Comparison of ENCODE assay signal across 13 mouse cellular contexts in genomic region chr11:24184932-24185331, GRCm38 (mm10).
DNase-seq lines count a peak whose midpoint lies in the region; ATAC-seq and TF ChIP-seq lines count a peak whose summit lies in the region.
"Had no signal": no experiment of that assay in that cellular context is flagged by ENCODE, and none has a peak within 500 bp of the region (broad histone marks: within the 10 kb centered on the region; RNA-seq: fewer than 3 reads in every experiment).

No protein-coding gene starts in this region.

- 52% methylated on average over 5 of the region's 5 CpGs for WGBS in heart, embryonic 10.5 days
- 28% methylated on average over 5 of the region's 5 CpGs for WGBS in liver, postnatal 0 days (ENCODE audit: insufficient replicate concordance)

- peak; percentile 70 for ATAC-seq in liver, postnatal 0 days
- ATAC-seq in neutrophil, adult 5-6 weeks (ENCODE audit: extremely low read depth, insufficient number of reproducible peaks, low FRiP score, poor library complexity, severe bottlenecking) = peak; percentile 97

- H3K36me3 ChIP-seq in heart, embryonic 10.5 days = no peaks in the 10 kb centered on the region
- H3K36me3 ChIP-seq in liver, postnatal 0 days (replicated peaks; ENCODE audit: insufficient read depth, low read length) = no peaks in the 10 kb centered on the region
- H3K36me3 ChIP-seq: liver, embryonic 13.5 days; neural tube, embryonic 13.5 days had no signal

- H3K9ac ChIP-seq in liver, postnatal 0 days (replicated peaks) = no peak overlapping the region
- H3K9ac ChIP-seq: liver, embryonic 13.5 days; neural tube, embryonic 13.5 days had no signal

- no peak overlapping the region for H3K4me3 ChIP-seq in heart, embryonic 10.5 days
- no peak overlapping the region for H3K4me3 ChIP-seq in liver, postnatal 0 days (ENCODE audit: low read depth, low read length)
- H3K4me3 ChIP-seq: liver, embryonic 13.5 days; neural tube, embryonic 13.5 days had no signal

- H3K4me2 ChIP-seq in liver, postnatal 0 days (ENCODE audit: low read depth, low read length) = no peak overlapping the region
- H3K4me2 ChIP-seq: liver, embryonic 13.5 days; neural tube, embryonic 13.5 days had no signal

- H3K27me3 ChIP-seq in heart, embryonic 10.5 days (ENCODE audit: insufficient read depth, poor library complexity, severe bottlenecking) = no peaks in the 10 kb centered on the region
- no peaks in the 10 kb centered on the region for H3K27me3 ChIP-seq in liver, postnatal 0 days (ENCODE audit: insufficient read depth, low read length)
- H3K27me3 ChIP-seq: liver, embryonic 13.5 days; neural tube, embryonic 13.5 days had no signal

- H3K27ac ChIP-seq in heart, embryonic 10.5 days = no peak overlapping the region
- 0 out of 2 replicates have a peak overlapping the region, but pooled peaks have one; percentile 29 for H3K27ac ChIP-seq in liver, postnatal 0 days (ENCODE audit: low read depth)
- H3K27ac ChIP-seq: liver, embryonic 13.5 days; neural tube, embryonic 13.5 days had no signal

- TF ChIP-seq CTCF in liver, postnatal 0 days (IDR thresholded peaks at IDR 0.05; ENCODE audit: low read depth) = peak; percentile 46

- no peaks in the 10 kb centered on the region for H3K9me3 ChIP-seq in heart, embryonic 10.5 days
- H3K9me3 ChIP-seq in liver, postnatal 0 days (ENCODE audit: low read length) = no peaks in the 10 kb centered on the region
- H3K9me3 ChIP-seq: liver, embryonic 13.5 days; neural tube, embryonic 13.5 days had no signal

- TF ChIP-seq EP300 in liver, postnatal 0 days (IDR thresholded peaks at IDR 0.05; ENCODE audit: low read depth) = no peak

- H3K4me1 ChIP-seq in heart, embryonic 10.5 days = peaks cover 9% of the 10 kb centered on the region
- peaks cover 11% of the 10 kb centered on the region for H3K4me1 ChIP-seq in liver, postnatal 0 days (ENCODE audit: insufficient read depth)
- H3K4me1 ChIP-seq: liver, embryonic 13.5 days; neural tube, embryonic 13.5 days had no signal

- DNase-seq in heart, adult 18-20 months = peak; percentile 17 to 58
- DNase-seq in heart, embryonic 10.5 days (ENCODE audit: low spot score) = no peak
- peak; percentile 75 to 78 for DNase-seq in B cell, adult 2 months
- peak; percentile 44 for DNase-seq in liver, postnatal 0 days
- no peak for DNase-seq in yolk sac, embryonic 10.5 days (ENCODE audit: low spot score)
- DNase-seq in cerebellum, adult 9-10 months = no peak
- no peak for DNase-seq in embryo, embryonic 9.5 days (ENCODE audit: extremely low spot score)
- DNase-seq: gastrocnemius, postnatal 10 days; layer of hippocampus, adult 9-11 months; liver, embryonic 13.5 days; right cerebral cortex, postnatal 4 days had no signal

Comparison
In these comparisons a context has a peak if more than half of its experiments do, and no peak if none do; other contexts are left out.
1. DNase-seq: peak in heart, adult 18-20 months (2 of 2), B cell, adult 2 months (2 of 2) and liver, postnatal 0 days (single experiment); none in heart, embryonic 10.5 days (single experiment), yolk sac, embryonic 10.5 days (single experiment), cerebellum, adult 9-10 months (single experiment) and embryo, embryonic 9.5 days (single experiment).